Mouse (Mus musculus): ENCODE measurements around the gene Tnc. TPM values are rescaled to one million over a fixed set of nuclear protein-coding genes. Genes with fewer than 3 reads are reported as not detected.

The Tnc gene
- polyA plus RNA-seq (2015; fragmentation: Nextera tagmentation; extraction: Ambion mirVana) = 17.2 and 19.2 TPM in 2 replicates

DNA sequence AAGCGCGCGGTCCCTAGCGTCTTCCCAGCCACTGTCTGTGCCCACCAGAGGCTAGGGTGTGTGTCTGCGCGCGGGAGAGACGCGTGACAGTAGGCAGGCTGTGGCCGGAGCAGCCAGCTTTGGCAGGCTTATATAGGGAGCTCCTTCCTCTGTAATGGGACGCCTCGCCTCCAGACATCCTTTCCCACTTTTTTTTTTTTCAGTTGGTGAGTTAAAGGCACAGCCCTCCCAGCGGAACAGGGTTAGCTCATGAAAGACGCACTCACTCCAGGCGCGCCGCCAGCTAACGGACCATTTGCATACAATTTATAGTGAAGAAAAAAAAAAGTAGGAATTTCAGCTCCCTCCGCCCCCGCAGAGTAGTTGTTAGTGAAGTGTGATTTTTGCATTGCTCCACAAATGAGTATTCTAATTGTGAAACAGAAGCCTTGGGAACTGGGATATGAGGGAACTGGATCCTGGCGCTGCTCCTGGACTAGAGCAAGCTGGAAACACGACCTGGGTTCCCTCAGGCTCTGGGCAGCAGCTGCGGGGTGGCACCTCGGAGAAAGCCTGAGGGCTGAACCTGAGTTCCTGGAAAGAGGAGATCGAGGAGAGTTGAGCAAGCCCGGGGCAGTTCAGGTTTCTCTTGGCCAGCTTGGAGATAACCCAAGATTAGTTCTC, at the start of gene Tnc:
Tnc (minus strand) TSS at position 185 of the 663 bp plus-strand sequence.
- H3K27ac ChIP-seq = no peak within 1 kb of the TSS; the same call in 1 of the 2 replicates

DNA sequence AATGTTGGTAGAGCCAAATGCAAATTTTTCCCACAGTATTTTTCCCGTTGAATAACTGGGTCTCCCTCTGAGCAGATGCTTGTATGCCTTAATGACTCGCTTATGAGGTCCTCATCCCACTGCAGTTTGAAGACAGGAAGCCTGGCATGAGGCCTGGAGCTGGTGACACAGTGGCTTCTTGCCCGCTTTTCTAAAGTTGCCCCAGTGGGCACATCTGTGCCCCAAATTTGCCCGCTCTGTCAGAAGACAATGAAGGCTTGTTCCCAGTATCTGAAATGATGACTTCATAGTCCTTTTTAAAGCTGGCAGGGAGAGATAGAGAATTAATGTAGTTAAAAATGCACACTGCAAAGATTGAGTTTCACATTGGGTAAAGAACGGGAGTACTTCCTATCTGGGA, 47.4 kb upstream of the Tnc start:
- Histone ChIP-seq H3K4me3 (replicated peaks; ENCODE audit: low read depth, low read length) (no peak overlapping the region), H3K4me1 (replicated peaks; ENCODE audit: insufficient read depth, low read length) (no peaks in the 10 kb centered on the region), H3K9ac (ENCODE audit: low read depth, low read length) (no peak overlapping the region), H3K36me3 (ENCODE audit: insufficient read depth, low read length) (no peaks in the 10 kb centered on the region), H3K27me3 (ENCODE audit: insufficient read depth, low read length) (no peaks in the 10 kb centered on the region), H3K27ac (no peak overlapping the region), H3K4me2 (ENCODE audit: low read length) (no peak overlapping the region), H3K9me3 (replicated peaks; ENCODE audit: low read length) (no peaks in the 10 kb centered on the region)
- TF ChIP-seq CTCF (IDR thresholded peaks at IDR 0.05; ENCODE audit: low read depth) = no peak
- no peak for ATAC-seq (replicated peaks; ENCODE audit: low FRiP score, low read depth)
- 80% methylated on average over 5 of the region's 5 CpGs for WGBS
- no peak for DNase-seq (ENCODE audit: low spot score)

More for the DNA sequence above, at the start of gene Tnc:
- no peaks in the 10 kb centered on the region for H3K4me1 ChIP-seq (replicated peaks; ENCODE audit: insufficient read depth, low read length)
- peak; percentile 54 for ATAC-seq (replicated peaks; ENCODE audit: low FRiP score, low read depth)
- peak; percentile 94 for DNase-seq (ENCODE audit: low spot score)
- no peaks in the 10 kb centered on the region for H3K9me3 ChIP-seq (replicated peaks; ENCODE audit: low read length)
- H3K27me3 ChIP-seq (ENCODE audit: insufficient read depth, low read length) = no peaks in the 10 kb centered on the region
- H3K9ac ChIP-seq (ENCODE audit: low read depth, low read length) = peak within 1 kb of the TSS; percentile 42; the same call in 1 of the 2 replicates
- 1% methylated on average over 26 of the region's 26 CpGs for WGBS
- no peak for TF ChIP-seq CTCF (IDR thresholded peaks at IDR 0.05; ENCODE audit: low read depth)
- H3K4me2 ChIP-seq (ENCODE audit: low read length) = peak within 1 kb of the TSS; percentile 64
- no peaks in the 10 kb centered on the region for H3K36me3 ChIP-seq (ENCODE audit: insufficient read depth, low read length)
- peak within 1 kb of the TSS; percentile 44 for H3K4me3 ChIP-seq (replicated peaks; ENCODE audit: low read depth, low read length)

DNA sequence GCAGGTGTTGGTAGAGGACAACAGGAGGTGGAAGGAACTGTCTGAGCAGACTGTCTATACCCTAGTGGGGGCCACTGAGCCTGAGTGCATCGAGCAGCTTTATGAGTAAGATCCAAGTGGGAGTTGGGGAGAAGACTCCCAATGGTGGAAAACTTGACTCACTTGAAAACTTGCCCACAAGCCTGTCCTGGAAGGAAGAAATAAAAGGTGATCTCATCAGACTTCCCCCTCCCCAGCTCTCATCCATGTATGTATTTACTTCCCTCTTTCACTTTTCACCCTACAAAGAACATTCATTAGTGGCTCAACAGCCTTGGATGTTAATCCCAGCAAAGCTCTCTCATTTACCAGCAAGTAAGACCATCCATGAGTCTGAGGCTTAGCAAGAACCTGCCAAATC, 46.0 kb upstream of the Tnc start:
- Histone ChIP-seq H3K9me3 (replicated peaks; ENCODE audit: low read length) (no peaks in the 10 kb centered on the region), H3K4me3 (replicated peaks; ENCODE audit: low read depth, low read length) (no peak overlapping the region), H3K4me2 (ENCODE audit: low read length) (no peak overlapping the region), H3K36me3 (ENCODE audit: insufficient read depth, low read length) (no peaks in the 10 kb centered on the region), H3K4me1 (replicated peaks; ENCODE audit: insufficient read depth, low read length) (no peaks in the 10 kb centered on the region), H3K27ac (no peak overlapping the region), H3K27me3 (ENCODE audit: insufficient read depth, low read length) (no peaks in the 10 kb centered on the region), H3K9ac (ENCODE audit: low read depth, low read length) (no peak overlapping the region)
- DNase-seq (ENCODE audit: low spot score) = no peak
- 96% methylated on average over 1 of the region's 1 CpGs for WGBS
- no peak for ATAC-seq (replicated peaks; ENCODE audit: low FRiP score, low read depth)
- no peak for TF ChIP-seq CTCF (IDR thresholded peaks at IDR 0.05; ENCODE audit: low read depth)

DNA sequence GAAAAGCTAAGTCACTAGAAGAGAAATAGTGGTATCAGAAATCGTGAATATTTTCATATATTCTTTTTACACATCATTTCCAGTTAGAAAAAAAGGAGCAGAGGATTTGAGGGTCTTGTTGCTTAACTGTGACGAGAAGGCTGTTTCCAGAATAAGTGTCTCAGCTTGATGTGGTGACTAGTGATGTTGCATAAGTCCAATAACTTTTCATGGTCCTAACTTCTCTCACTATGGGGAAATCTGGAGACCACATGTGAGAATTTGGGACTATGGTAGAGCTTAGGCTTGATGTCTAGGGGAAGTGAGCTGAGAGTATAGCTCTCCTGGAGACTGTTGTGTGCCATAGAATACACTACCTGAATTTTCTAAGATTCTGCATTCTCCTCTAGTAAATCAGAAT, 42.6 kb upstream of the Tnc start:
- Histone ChIP-seq H3K27me3 (ENCODE audit: insufficient read depth, low read length) (no peaks in the 10 kb centered on the region), H3K9ac (ENCODE audit: low read depth, low read length) (no peak overlapping the region), H3K36me3 (ENCODE audit: insufficient read depth, low read length) (no peaks in the 10 kb centered on the region), H3K27ac (no peak overlapping the region), H3K4me3 (replicated peaks; ENCODE audit: low read depth, low read length) (no peak overlapping the region), H3K4me2 (ENCODE audit: low read length) (no peak overlapping the region), H3K9me3 (replicated peaks; ENCODE audit: low read length) (no peaks in the 10 kb centered on the region), H3K4me1 (replicated peaks; ENCODE audit: insufficient read depth, low read length) (no peaks in the 10 kb centered on the region)
- DNase-seq (ENCODE audit: low spot score) (no peak), ATAC-seq (replicated peaks; ENCODE audit: low FRiP score, low read depth) (no peak)
- WGBS = 78% methylated on average over 2 of the region's 2 CpGs
- no peak for TF ChIP-seq CTCF (IDR thresholded peaks at IDR 0.05; ENCODE audit: low read depth)

DNA sequence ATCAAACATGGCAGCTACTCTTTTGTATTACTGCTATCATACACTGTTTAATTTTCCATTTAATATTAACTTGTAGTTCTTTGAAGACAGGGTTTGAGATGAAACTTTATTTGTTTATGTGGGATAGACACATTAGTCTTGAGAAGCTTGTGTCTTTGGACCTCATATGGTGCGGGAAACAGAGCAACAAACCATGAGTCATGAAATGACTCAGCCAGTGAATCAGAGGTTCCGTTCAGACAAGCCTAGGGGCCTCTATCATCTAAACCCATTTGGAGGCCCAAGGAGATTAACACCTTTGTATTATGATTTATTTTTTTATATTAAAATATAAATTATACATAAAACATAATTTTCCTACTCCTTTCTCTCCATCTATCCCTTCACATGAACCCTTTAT, 40.9 kb upstream of the Tnc start:
- no peak overlapping the region for H3K9ac ChIP-seq (ENCODE audit: low read depth, low read length)
- no peak for ATAC-seq (replicated peaks; ENCODE audit: low FRiP score, low read depth)
- no peaks in the 10 kb centered on the region for H3K9me3 ChIP-seq (replicated peaks; ENCODE audit: low read length)
- H3K36me3 ChIP-seq (ENCODE audit: insufficient read depth, low read length) = no peaks in the 10 kb centered on the region
- no peaks in the 10 kb centered on the region for H3K4me1 ChIP-seq (replicated peaks; ENCODE audit: insufficient read depth, low read length)
- 90% methylated on average over 2 of the region's 2 CpGs for WGBS
- H3K4me2 ChIP-seq (ENCODE audit: low read length) = no peak overlapping the region
- no peak overlapping the region for H3K4me3 ChIP-seq (replicated peaks; ENCODE audit: low read depth, low read length)
- no peak for TF ChIP-seq CTCF (IDR thresholded peaks at IDR 0.05; ENCODE audit: low read depth)
- H3K27me3 ChIP-seq (ENCODE audit: insufficient read depth, low read length) = no peaks in the 10 kb centered on the region
- H3K27ac ChIP-seq = no peak overlapping the region
- DNase-seq (ENCODE audit: low spot score) = no peak

GRCm38 (mm10) chr4:64085993-64086567, 39.3 kb upstream of the Tnc start:
- no peak for ATAC-seq (replicated peaks; ENCODE audit: low FRiP score, low read depth)
- WGBS = 100% methylated on average over 1 of the region's 1 CpGs

More at GRCm38 (mm10) chr4:64085993-64086567, 39.3 kb upstream of the Tnc start:
- Histone ChIP-seq H3K9me3 (replicated peaks; ENCODE audit: low read length) (no peaks in the 10 kb centered on the region), H3K27me3 (ENCODE audit: insufficient read depth, low read length) (no peaks in the 10 kb centered on the region), H3K4me2 (ENCODE audit: low read length) (no peak overlapping the region), H3K36me3 (ENCODE audit: insufficient read depth, low read length) (no peaks in the 10 kb centered on the region), H3K9ac (ENCODE audit: low read depth, low read length) (no peak overlapping the region), H3K4me3 (replicated peaks; ENCODE audit: low read depth, low read length) (no peak overlapping the region), H3K4me1 (replicated peaks; ENCODE audit: insufficient read depth, low read length) (no peaks in the 10 kb centered on the region), H3K27ac (no peak overlapping the region)
- no peak for TF ChIP-seq CTCF (IDR thresholded peaks at IDR 0.05; ENCODE audit: low read depth)
- no peak for DNase-seq (ENCODE audit: low spot score)

Measured in kidney, postnatal 0 days (tissue).